Mouse (Mus musculus) T-helper 2 cell (primary cell): ENCODE measurements around the gene Cldnd1.

Experiments
- in situ Hi-C: fragments of 300-600 bp; cut with MboI, MseI; formaldehyde crosslinking; loops from one replicate; pipeline ENCODE4 v1.15.1; 2025; ENCODE audit warnings: high pct_unique_total_duplicates

Cldnd1 gene

GRCm38 (mm10) chr16:58708601-58709475 is 18.9 kb upstream of the Cldnd1 start:
- in situ Hi-C loops = loop anchor here (10.0 kb wide), 1 partner anchor 766 kb away; the partner anchor contains the start of gene Riox2

- in situ Hi-C loops = loop anchor here (10.0 kb wide), 1 partner anchor 765 kb away; the partner anchor contains the start of gene Riox2
These were observed 18.2 kb upstream of the Cldnd1 start for GRCm38 (mm10) chr16:58709536-58709935.

GRCm38 (mm10) chr16:58712221-58712620 is 15.5 kb upstream of the Cldnd1 start:
- in situ Hi-C loops = no loop called here

GRCm38 (mm10) chr16:58713128-58713527 is 14.6 kb upstream of the Cldnd1 start:
- in situ Hi-C loops = no loop called here

GRCm38 (mm10) chr16:58715018-58715417 is 12.7 kb upstream of the Cldnd1 start:
- in situ Hi-C loops = no loop called here

- in situ Hi-C loops = no loop called here
These were observed 9.0 kb upstream of the Cldnd1 start, which contains the start of gene Gpr15 for GRCm38 (mm10) chr16:58718666-58719120. Gpr15 (minus strand) TSS chr16:58719070.

GRCm38 (mm10) chr16:58722292-58722691 is 5.4 kb upstream of the Cldnd1 start:
- in situ Hi-C loops = no loop called here

- in situ Hi-C loops = loop anchor here (5.0 kb wide), 1 partner anchor 60 kb away; no protein-coding TSS in a partner anchor
These were observed 832 bp upstream of the Cldnd1 start for GRCm38 (mm10) chr16:58726680-58727476.

GRCm38 (mm10) chr16:58728176-58728671 is 514 bp downstream of the Cldnd1 start:
- in situ Hi-C loops = loop anchor here (5.0 kb wide), 1 partner anchor 61 kb away; no protein-coding TSS in a partner anchor

GRCm38 (mm10) chr16:58738205-58738604 is 10.5 kb downstream of the Cldnd1 start:
- in situ Hi-C loops = no loop called here

GRCm38 (mm10) chr16:58738800-58739199 is 11.1 kb downstream of the Cldnd1 start:
- in situ Hi-C loops = no loop called here

GRCm38 (mm10) chr16:58740751-58741150 is 13.0 kb downstream of the Cldnd1 start:
- in situ Hi-C loops = no loop called here

- in situ Hi-C loops = no loop called here
These were observed 19.0 kb downstream of the Cldnd1 start for GRCm38 (mm10) chr16:58746715-58747114.

GRCm38 (mm10) chr16:58751314-58751713 is 23.6 kb downstream of the Cldnd1 start:
- in situ Hi-C loops = no loop called here

GRCm38 (mm10) chr16:58756191-58756590 is 28.5 kb downstream of the Cldnd1 start:
- in situ Hi-C loops = no loop called here

- in situ Hi-C loops = no loop called here
These were observed 35.4 kb downstream of the Cldnd1 start, which contains the start of gene Olfr172 for GRCm38 (mm10) chr16:58763076-58763475. Olfr172 (minus strand) TSS chr16:58763176.
